Mouse (Mus musculus) intestine, postnatal 0 days (tissue): ENCODE data around the gene Csnk1e. TPM values are rescaled to one million over a fixed set of nuclear protein-coding genes. Genes with fewer than 3 reads are reported as not detected.

Source experiments
- ATAC-seq: fragments of 200-750 bp; cut with Nextera tagmentation; 2 replicates; pipeline ENCODE4 v1.8.0; 2017; ENCODE audit warnings: mild to moderate bottlenecking, moderate TSS enrichment, moderate library complexity
- H3K27ac ChIP-seq: fragments of 300-500 bp; sonication (generic); 2 replicates; pipeline ENCODE4 v1.5.1; 2014; ENCODE audit warnings: mild to moderate bottlenecking, low read depth, low read length, moderate library complexity
- H3K27me3 ChIP-seq: fragments of 300-500 bp; sonication (generic); replicated peaks from 2 replicates; pipeline ENCODE4 v1.6.1; 2014; ENCODE audit warnings: low read length, mixed read lengths; ENCODE audit not compliant: control insufficient read depth, insufficient read depth
- H3K36me3 ChIP-seq: fragments of 300-500 bp; sonication (generic); 2 replicates; pipeline ENCODE4 v1.6.1; 2014; ENCODE audit warnings: mild to moderate bottlenecking, moderate library complexity; ENCODE audit not compliant: control insufficient read depth, insufficient read depth
- H3K4me1 ChIP-seq: fragments of 300-500 bp; sonication (generic); replicated peaks from 2 replicates; pipeline ENCODE4 v1.6.1; 2014; ENCODE audit warnings: antibody characterized with exemption, low read length, mixed read lengths; ENCODE audit not compliant: control insufficient read depth, insufficient read depth
- H3K4me2 ChIP-seq: fragments of 300-500 bp; sonication (generic); replicated peaks from 2 replicates; pipeline ENCODE4 v1.6.1; 2014; ENCODE audit warnings: low read depth, mild to moderate bottlenecking, moderate library complexity
- H3K4me3 ChIP-seq: fragments of 300-500 bp; sonication (generic); 2 replicates; pipeline ENCODE4 v1.5.1; 2014; ENCODE audit warnings: low read depth, low read length
- H3K9ac ChIP-seq: fragments of 300-500 bp; sonication (generic); 2 replicates; pipeline ENCODE4 v1.6.1; 2014; ENCODE audit warnings: mild to moderate bottlenecking, low read depth, low read length
- H3K9me3 ChIP-seq: fragments of 300-500 bp; sonication (generic); 2 replicates; pipeline ENCODE4 v1.6.1; 2016; ENCODE audit warnings: mixed run types; ENCODE audit not compliant: control insufficient read depth
- CTCF ChIP-seq: sonication (generic); IDR thresholded peaks from 2 replicates; pipeline ENCODE4 v1.5.1; 2016; ENCODE audit warnings: low read depth, mild to moderate bottlenecking, control low read depth, antibody characterized with exemption, moderate library complexity
- WGBS: fragments of 180-500 bp; shearing (Covaris S2); extraction: QIAGEN DNeasy Blood & Tissue Kit; methylation state at CpG from one replicate; pipeline ENCODE4 v1.1.7; 2014; 5-methylcytosine and 5-hydroxymethylcytosine counted together
- microRNA counts: library from miRNA; unstranded; fragments of <30 nt; microRNA quantifications from one replicate; lab custom pipeline; 2016
- microRNA-seq: library from miRNA; unstranded; fragments of <30 nt; microRNA quantifications from one replicate; pipeline ENCODE4, GENCODE M21; 2016
- polyA plus RNA-seq: library from polyadenylated mRNA; unstranded; fragments of >200 nt; fragmentation: Nextera tagmentation; extraction: Ambion mirVana; gene quantifications from 2 replicates; pipeline ENCODE4 v1.2.1, GENCODE M21; 2015

The Csnk1e gene
- polyA plus RNA-seq, 1 experiment from 2014 or later, result 18.2 TPM

- H3K27me3 ChIP-seq, result no peaks in the 10 kb centered on the region
- no peak for TF ChIP-seq CTCF
- WGBS, result 65% methylated on average over 7 of the region's 7 CpGs
- no peak for ATAC-seq
- peak overlapping the region; percentile 88; the same call in 1 of the 2 replicates for H3K27ac ChIP-seq
- H3K4me3 ChIP-seq, result no peak overlapping the region
- H3K9ac ChIP-seq, result no peak overlapping the region
- H3K4me1 ChIP-seq, result peaks cover 18% of the 10 kb centered on the region
- H3K36me3 ChIP-seq, result peaks cover 67% of the 10 kb centered on the region
- 0 out of 2 replicates have a peak overlapping the region, but pooled peaks have one; percentile 2 for H3K4me2 ChIP-seq
- H3K9me3 ChIP-seq, result no peaks in the 10 kb centered on the region
Observed at GRCm38 (mm10) chr15:79370281-79370843, 85.0 kb downstream of the Csnk1e start.

- TF ChIP-seq CTCF, result no peak
- Histone ChIP-seq H3K9me3 (no peaks in the 10 kb centered on the region), H3K4me1 (peaks cover 18% of the 10 kb centered on the region), H3K9ac (peak overlapping the region; percentile 31; the same call in 1 of the 2 replicates), H3K4me2 (peak overlapping the region; percentile 44; the same call in 1 of the 2 replicates), H3K36me3 (peaks cover 73% of the 10 kb centered on the region), H3K4me3 (no peak overlapping the region), H3K27me3 (no peaks in the 10 kb centered on the region), H3K27ac (peak overlapping the region; percentile 88)
- no peak for ATAC-seq
- 50% methylated on average over 15 of the region's 15 CpGs for WGBS
Observed at GRCm38 (mm10) chr15:79369452-79370280, 85.7 kb downstream of the Csnk1e start.

- no peak overlapping the region for H3K4me3 ChIP-seq
Observed at GRCm38 (mm10) chr15:79368861-79369440, 86.4 kb downstream of the Csnk1e start.

GRCm38 (mm10) chr15:79368313-79368811, 87.0 kb downstream of the Csnk1e start:
- peaks cover 18% of the 10 kb centered on the region for H3K4me1 ChIP-seq
- peak; percentile 90 for ATAC-seq
- no peaks in the 10 kb centered on the region for H3K27me3 ChIP-seq
- no peaks in the 10 kb centered on the region for H3K9me3 ChIP-seq
- peaks cover 72% of the 10 kb centered on the region for H3K36me3 ChIP-seq
- H3K9ac ChIP-seq, result no peak overlapping the region; the same call in 1 of the 2 replicates
- H3K27ac ChIP-seq, result peak overlapping the region; percentile 88
- 9% methylated on average over 14 of the region's 14 CpGs for WGBS
- H3K4me2 ChIP-seq, result peak overlapping the region; percentile 44
- no peak overlapping the region for H3K4me3 ChIP-seq
- TF ChIP-seq CTCF, result no peak

More at GRCm38 (mm10) chr15:79368861-79369440, 86.4 kb downstream of the Csnk1e start:
- 47% methylated on average over 8 of the region's 8 CpGs for WGBS
- H3K36me3 ChIP-seq, result peaks cover 72% of the 10 kb centered on the region
- peak overlapping the region; percentile 44 for H3K4me2 ChIP-seq
- peak overlapping the region; percentile 31; the same call in 1 of the 2 replicates for H3K9ac ChIP-seq
- peak; percentile 52 for ATAC-seq
- H3K9me3 ChIP-seq, result no peaks in the 10 kb centered on the region
- peaks cover 18% of the 10 kb centered on the region for H3K4me1 ChIP-seq
- peak overlapping the region; percentile 88 for H3K27ac ChIP-seq
- no peaks in the 10 kb centered on the region for H3K27me3 ChIP-seq
- TF ChIP-seq CTCF, result no peak

MicroRNA genes within 50 kb of the gene (microRNA counts, 519-probe panel; counts per million panel counts)
- not detected for microRNA mmu-miR-1943 (lab: Ali Mortazavi, UCI)

Small RNA genes within 50 kb of the gene (microRNA-seq; reads per million reads assigned to microRNA genes)
- not detected for gene Gm44302
- 3.5 reads per million, percentile 6 among the genes with 10 or more reads in this experiment for gene Mir1943

Other genes starting within 250 kb of the Csnk1e start
- gene Pick1, start 226.4 kb downstream of the Csnk1e start, polyA plus RNA-seq, result 21.9 and 24.6 TPM in 2 replicates
- gene Gm49486, start 226.2 kb downstream of the Csnk1e start, polyA plus RNA-seq, result 0.14 and 0.30 TPM in 2 replicates
- gene Slc16a8, start 200.8 kb downstream of the Csnk1e start, polyA plus RNA-seq, result 0.12 TPM in 1 of 2 replicates, not detected in the other
- gene Baiap2l2, start 170.0 kb downstream of the Csnk1e start, polyA plus RNA-seq, result 19.3 and 21.3 TPM in 2 replicates
- gene Pla2g6, start 127.2 kb downstream of the Csnk1e start, polyA plus RNA-seq, result 17.4 and 22.1 TPM in 2 replicates
- 6.6 and 8.8 TPM in 2 replicates for gene Maff, start 108.9 kb downstream of the Csnk1e start, polyA plus RNA-seq
- 32.7 and 34.1 TPM in 2 replicates for gene Tmem184b, start 52.0 kb downstream of the Csnk1e start, polyA plus RNA-seq
- not detected in 2 replicates for gene Kcnj4, start 49.7 kb upstream of the Csnk1e start, polyA plus RNA-seq
- gene Kdelr3, start 60.8 kb upstream of the Csnk1e start, polyA plus RNA-seq, result 75.7 and 95.2 TPM in 2 replicates
- 18.7 and 23.8 TPM in 2 replicates for gene Ddx17, start 91.2 kb upstream of the Csnk1e start, polyA plus RNA-seq
- gene Dmc1, start 149.5 kb upstream of the Csnk1e start, polyA plus RNA-seq, result 0.78 and 1.7 TPM in 2 replicates
- 0.13 and 0.27 TPM in 2 replicates for gene Fam227a, start 203.4 kb upstream of the Csnk1e start, polyA plus RNA-seq
- 22.3 and 23.1 TPM in 2 replicates for gene Cby1, start 203.6 kb upstream of the Csnk1e start, polyA plus RNA-seq
- gene Tomm22, start 215.3 kb upstream of the Csnk1e start, polyA plus RNA-seq, result 207 and 211 TPM in 2 replicates
- 9.4 and 9.7 TPM in 2 replicates for gene Josd1, start 232.4 kb upstream of the Csnk1e start, polyA plus RNA-seq
- 15.0 and 15.3 TPM in 2 replicates for gene Gtpbp1, start 235.3 kb upstream of the Csnk1e start, polyA plus RNA-seq